Mouse (Mus musculus) layer of hippocampus, postnatal 14 days (tissue): ENCODE data around the gene Fgfrl1. TPM values are rescaled to one million over a fixed set of nuclear protein-coding genes. Genes with fewer than 3 reads are reported as not detected.
"Not testable (repeated sequence)": the region's sequence is repeated elsewhere in the genome, so short reads cannot be mapped to it uniquely, and the experiment has no call there.

Experiments used
- DNase-seq, 2 experiments: peaks; one replicate each; pipeline ENCODE4 v3.0.0; 2021 to 2022; ENCODE audit warnings: low spot score in 2 of 2, mixed read lengths in 1 of 2
- total RNA-seq, 2 experiments: library from RNA; stranded (reverse); gene quantifications; 2 replicates each; pipeline ENCODE4 v1.2.3; 2021

The Fgfrl1 gene
- total RNA-seq, 2 experiments from 2014 or later = 17.9 to 19.8 TPM

DNA sequence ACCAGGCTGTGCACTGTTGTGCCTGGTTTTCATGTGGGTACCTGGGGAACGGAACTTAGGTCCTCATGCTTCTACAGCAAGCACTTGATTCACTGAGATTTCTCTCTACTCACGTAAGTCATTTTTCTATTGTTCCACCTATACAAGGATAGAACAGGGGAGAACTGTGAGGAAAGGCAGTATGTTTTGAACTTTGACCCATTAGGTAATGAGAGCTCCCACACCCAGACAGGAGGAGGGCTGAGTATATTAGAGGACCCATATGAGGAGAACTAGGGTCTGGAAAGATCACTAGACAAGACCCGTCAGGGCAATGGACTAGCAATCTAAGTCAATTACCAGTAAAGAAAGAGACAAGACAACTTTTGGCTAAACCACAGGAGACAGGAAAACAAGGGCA, 52.4 kb downstream of the Fgfrl1 start:
- DNase-seq = no peak

DNA sequence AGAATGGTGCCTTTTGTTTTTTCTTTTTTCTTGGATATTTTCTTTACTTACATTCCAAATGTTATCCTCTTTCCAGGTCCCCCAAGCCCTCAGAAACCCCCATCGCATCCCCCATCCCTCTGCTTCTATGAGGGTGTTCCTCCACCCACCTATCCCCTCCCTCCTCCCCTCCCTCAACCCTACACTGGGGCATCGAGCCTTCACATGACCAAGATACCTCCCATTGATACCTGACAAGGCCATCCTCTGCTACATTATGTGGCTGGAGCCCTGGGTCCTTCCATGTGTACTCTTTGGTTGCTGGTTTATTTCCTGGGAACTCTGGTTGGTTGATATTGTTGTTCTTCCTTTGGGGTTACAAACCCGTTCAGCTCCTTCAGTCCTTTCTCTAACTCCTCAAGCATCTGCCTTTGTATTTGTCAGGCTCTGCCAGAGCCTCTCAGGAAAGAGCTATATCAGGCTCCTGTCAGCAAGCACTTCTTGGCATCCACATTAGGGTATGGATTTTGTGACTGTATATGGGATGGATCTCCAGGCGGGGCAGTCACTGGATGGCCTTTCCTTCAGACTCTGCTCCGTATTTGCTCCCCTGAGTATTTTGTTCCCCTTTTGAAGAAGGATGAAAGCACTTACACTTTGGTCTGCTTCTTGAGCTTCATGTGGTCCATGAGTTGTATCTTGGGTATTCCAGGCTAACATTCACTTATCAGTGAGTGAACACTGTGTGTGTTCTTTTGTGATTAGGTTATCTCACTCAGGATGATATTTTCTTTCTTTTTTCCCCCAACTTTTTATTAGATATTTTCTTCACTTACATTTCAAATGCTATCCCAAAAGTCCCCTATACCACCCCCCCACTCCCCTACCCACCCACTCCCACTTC, 58.4 kb downstream of the Fgfrl1 start:
- no peak for DNase-seq

DNA sequence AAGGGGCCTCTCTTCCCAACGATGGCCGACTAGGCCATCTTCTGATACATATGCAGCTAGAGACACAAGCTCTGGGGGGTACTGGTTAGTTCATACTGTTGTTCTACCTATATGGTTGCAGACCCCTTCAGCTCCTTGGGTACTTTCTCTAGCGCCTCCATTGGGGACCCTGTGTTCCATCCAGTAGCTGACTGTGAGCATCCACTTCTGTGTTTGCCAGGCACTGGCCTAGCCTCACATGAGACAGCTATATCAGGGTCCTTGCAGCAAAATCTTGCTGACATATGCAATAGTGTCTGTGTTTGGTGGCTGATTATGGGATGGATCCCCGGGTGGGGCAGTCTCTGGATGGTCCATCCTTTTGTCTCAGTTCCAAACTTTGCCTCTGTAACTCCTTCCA, 59.1 kb downstream of the Fgfrl1 start:
- not testable (repeated sequence) for DNase-seq

Other genes starting within 250 kb of the Fgfrl1 start
- gene Mfsd7a, start 243.5 kb upstream of the Fgfrl1 start, total RNA-seq = under 1 TPM; 0.58 to 0.98 TPM
- 10 to 100 TPM; 57.2 to 60.4 TPM for gene Pcgf3, start 231.2 kb upstream of the Fgfrl1 start, total RNA-seq
- gene Cplx1, start 142.4 kb upstream of the Fgfrl1 start, total RNA-seq = 100 to 1,000 TPM; 582 to 600 TPM
- gene Gak, start 62.6 kb upstream of the Fgfrl1 start, total RNA-seq = 10 to 100 TPM; 93.4 to 97.9 TPM
- gene Tmem175, start 62.6 kb upstream of the Fgfrl1 start, total RNA-seq = 10 to 100 TPM; 36.7 to 41.1 TPM
- 10 to 100 TPM; 10.1 to 10.9 TPM for gene Idua, start 32.1 kb upstream of the Fgfrl1 start, total RNA-seq
- gene Dgkq, start 22.7 kb upstream of the Fgfrl1 start, total RNA-seq = 10 to 100 TPM; 54.1 to 55.0 TPM
- gene Slc26a1, start 16.8 kb upstream of the Fgfrl1 start, total RNA-seq = 1 to 10 TPM; 1.4 to 2.1 TPM
- gene Rnf212, start 82.6 kb downstream of the Fgfrl1 start, total RNA-seq = not detected
- not detected for gene Tmed11, start 103.0 kb downstream of the Fgfrl1 start, total RNA-seq
- gene Vmn2r8, start 116.5 kb downstream of the Fgfrl1 start, total RNA-seq = not detected
- not detected for gene Vmn2r9, start 160.2 kb downstream of the Fgfrl1 start, total RNA-seq